Mouse (Mus musculus): ENCODE data around the gene Gm20532.
A peak's percentile ranks its signal among the peaks of the same experiment; 100 is the strongest.

Gene Gm20532

GRCm38 (mm10) chr2:26625419-26625818 lies 39.0 kb downstream of the Gm20532 start:
- no peak for DNase-seq (ENCODE audit: low spot score)

GRCm38 (mm10) chr2:26626081-26626480 lies 39.6 kb downstream of the Gm20532 start:
- no peak for DNase-seq (ENCODE audit: low spot score)

GRCm38 (mm10) chr2:26627921-26628739 lies 41.7 kb downstream of the Gm20532 start, which contains the start of gene Fam69b:
Gene Fam69b (plus strand): TSS chr2:26628457.
- peak; percentile 75 for DNase-seq (ENCODE audit: low spot score)

GRCm38 (mm10) chr2:26628792-26629437 lies 42.5 kb downstream of the Gm20532 start:
- no peak for DNase-seq (ENCODE audit: low spot score)

- no peak for DNase-seq (ENCODE audit: low spot score)
Measured at GRCm38 (mm10) chr2:26632541-26633395, 46.3 kb downstream of the Gm20532 start.

GRCm38 (mm10) chr2:26633953-26634530 lies 47.6 kb downstream of the Gm20532 start:
- DNase-seq (ENCODE audit: low spot score): no peak

DNA sequence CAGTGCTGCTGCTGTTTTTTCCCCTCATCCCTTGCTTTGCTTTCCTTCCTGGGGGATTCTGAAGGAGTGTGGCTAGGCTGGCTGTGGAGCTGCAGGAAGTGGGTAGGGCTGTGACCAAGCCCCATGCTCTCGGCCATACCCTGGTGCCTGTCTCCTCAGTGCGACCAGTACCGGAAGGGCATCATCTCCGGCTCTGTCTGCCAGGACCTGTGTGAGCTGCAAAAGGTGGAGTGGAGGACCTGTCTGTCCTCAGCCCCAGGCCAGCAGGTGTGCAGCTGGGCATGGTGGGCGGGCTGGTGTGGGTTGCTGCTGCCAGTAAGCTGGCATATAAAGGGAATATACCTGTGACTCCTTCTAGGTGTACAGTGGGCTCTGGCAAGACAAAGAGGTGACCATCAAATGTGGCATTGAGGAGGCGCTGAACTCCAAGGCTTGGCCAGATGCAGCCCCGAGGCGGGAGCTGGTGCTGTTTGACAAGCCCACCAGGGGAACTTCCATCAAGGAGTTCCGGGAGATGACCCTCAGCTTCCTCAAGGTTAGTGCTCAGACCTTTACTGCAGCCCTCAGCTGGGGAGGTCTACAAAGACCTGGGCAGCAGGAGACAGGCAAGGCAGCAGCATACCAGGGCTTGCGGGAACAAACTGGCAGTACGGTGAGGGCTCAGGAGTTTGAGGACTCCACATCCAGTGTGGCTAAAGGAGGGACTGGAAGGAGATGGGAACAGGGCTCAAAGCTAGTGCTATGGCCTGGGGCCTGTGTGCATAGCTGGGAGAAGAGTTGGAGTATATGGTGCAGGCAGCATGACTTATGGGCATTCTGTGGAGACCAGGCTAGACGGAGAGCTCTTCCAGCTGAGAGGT lies 48.4 kb downstream of the Gm20532 start:
- DNase-seq (ENCODE audit: low spot score): no peak

DNA sequence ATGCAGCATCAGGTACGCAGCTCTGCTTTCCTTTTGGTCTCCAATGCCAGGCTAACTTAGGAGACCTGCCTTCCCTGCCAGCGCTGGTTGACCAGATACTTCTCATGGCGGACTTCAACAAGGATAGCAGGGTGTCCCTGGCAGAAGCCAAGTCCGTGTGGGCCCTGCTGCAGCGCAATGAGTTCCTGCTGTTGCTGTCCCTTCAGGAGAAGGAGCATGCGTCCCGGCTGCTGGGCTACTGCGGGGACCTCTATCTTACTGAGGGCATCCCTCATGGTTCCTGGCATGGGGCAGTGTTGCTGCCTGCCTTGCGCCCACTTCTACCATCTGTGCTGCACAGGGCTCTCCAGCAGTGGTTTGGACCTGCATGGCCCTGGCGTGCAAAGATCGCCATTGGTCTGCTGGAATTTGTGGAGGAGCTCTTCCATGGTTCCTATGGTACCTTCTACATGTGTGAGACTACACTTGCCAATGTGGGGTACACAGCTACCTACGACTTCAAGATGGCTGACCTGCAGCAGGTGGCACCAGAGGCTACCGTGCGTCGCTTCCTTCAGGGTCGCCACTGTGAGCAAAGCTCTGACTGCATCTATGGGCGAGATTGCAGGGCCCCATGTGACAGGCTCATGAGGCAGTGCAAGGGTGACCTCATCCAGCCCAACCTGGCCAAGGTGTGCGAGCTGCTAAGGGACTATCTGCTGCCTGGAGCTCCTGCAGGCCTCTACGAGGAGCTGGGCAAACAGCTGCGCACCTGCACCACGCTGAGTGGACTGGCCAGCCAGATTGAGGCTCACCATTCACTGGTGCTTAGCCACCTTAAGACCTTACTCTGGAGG lies 49.3 kb downstream of the Gm20532 start:
- DNase-seq (ENCODE audit: low spot score): no peak

- no peak for DNase-seq (ENCODE audit: low spot score)
Measured at GRCm38 (mm10) chr2:26636325-26636635, 49.8 kb downstream of the Gm20532 start.

DNA sequence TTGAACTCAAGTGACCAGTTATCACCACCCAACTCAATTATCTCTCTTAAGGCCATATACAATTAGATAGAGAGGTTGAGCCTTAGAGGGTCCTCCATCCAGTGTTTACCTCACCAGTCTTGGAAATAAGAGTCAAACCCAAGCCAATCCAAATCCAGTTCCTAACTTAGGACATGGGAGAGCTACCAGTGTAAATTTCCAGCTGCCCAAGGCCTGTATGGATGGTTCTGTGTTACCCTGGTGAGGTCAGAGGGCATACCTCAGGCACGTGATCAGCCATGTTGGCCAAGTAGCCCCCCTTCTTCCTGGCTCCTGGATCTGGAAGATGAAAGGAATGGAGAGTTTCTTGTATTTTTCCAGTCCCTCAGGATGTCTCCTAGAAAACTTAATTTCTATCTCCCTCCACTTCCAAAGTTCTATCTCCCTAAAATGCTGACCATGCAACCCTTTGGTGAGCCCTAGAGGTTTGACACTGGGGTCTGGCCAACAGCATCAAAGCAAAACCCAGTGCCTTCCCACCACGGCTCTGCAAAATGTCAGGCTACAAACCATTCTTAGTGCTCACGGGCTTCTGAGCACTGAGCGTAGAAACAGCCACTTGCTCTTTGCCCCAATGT lies 51.0 kb downstream of the Gm20532 start:
- DNase-seq (ENCODE audit: low spot score): no peak

GRCm38 (mm10) chr2:26638039-26638438 lies 51.6 kb downstream of the Gm20532 start:
- DNase-seq (ENCODE audit: low spot score): no peak

GRCm38 (mm10) chr2:26638572-26638971 lies 52.1 kb downstream of the Gm20532 start:
- DNase-seq (ENCODE audit: low spot score): no peak

GRCm38 (mm10) chr2:26639083-26639482 lies 52.6 kb downstream of the Gm20532 start:
- no peak for DNase-seq (ENCODE audit: low spot score)

DNA sequence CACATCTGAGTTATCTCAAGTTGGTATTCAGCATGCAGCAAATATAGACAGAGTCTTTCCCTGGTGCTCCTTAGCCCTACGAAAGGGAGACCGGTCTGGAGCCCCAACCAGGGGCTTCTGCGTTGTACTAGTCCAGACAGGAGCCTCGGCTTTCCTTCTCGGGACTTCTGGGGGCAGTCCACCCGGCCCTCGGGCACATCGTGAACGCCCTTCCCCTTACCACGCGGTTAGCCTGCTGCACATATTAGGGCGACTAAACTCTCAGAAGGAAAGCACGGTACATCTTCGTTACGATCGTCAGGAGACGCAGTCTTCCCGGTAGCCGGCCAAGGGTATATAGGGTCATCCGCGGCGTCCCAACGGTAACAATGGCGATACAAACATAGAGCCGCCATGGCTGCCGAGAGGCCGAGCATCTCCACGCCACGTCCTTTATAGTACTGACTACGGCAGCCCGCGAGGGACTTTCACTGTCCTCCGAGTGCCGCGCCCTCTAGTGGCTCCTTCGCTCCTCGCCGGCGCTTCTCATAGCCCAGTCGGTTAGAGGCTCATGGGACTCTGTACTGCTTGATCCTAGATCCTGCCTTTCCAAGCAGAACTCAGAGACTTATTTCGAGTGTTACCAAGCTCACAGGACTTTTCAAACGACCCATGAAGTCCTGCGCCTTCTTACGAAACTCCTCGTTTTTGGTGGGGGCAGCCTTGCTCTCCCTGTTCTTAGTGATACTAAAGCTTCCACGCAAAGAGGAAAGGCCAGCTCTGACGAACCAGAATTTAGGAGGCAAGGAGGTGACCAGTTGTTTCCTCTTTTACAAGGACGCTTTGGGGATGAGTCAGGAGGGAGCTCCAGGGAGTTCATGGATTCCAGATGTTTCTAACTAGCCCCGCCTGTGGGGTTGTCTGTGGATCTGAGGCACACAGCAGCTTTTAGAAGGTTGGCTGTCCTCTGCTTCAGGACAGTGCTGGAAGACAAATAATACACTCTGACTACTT lies 53.7 kb downstream of the Gm20532 start:
- peak; percentile 94 for DNase-seq (ENCODE audit: low spot score)

GRCm38 (mm10) chr2:26641006-26641647 lies 54.7 kb downstream of the Gm20532 start:
- DNase-seq (ENCODE audit: low spot score): no peak

DNA sequence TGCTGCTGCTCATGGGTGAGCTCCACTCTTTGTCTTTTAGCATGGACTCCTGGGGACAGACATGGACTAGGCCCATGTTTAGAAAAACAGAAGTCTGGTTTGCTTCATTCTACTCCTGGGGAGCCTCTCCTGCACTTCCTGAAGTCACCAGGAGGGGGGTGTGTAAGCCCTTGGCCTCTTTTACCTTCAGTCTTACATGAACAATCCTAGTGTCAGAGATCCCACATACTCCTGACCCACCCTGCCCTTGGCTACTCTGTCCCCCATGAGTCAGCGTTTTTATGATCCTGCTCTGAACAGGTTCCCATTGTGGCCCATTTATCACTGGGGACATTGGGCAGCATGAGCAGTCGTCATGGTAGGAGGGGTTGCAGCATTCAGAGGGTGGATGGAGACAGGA lies 57.5 kb downstream of the Gm20532 start:
- no peak for DNase-seq (ENCODE audit: low spot score)

GRCm38 (mm10) chr2:26646643-26647293 lies 60.3 kb downstream of the Gm20532 start:
- peak; percentile 64 for DNase-seq (ENCODE audit: low spot score)

DNA sequence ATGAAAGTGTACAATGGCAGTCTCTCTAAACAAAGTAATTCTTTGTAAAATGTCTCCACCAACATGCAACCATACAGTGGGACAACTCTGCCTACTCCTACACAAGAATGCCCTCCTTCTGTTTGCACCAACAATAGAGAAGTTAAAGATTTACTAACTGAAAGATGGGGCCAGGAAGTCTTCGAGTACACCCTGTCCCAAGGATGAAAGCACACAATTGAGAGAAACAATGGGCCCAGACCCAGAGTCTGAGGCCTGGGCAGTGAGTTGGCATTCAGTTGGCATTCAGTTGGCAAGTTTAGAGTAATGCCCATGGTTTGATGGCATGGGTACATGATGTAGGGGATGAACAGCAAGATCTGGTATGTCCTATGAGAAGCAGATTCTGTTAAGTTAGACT lies 68.2 kb downstream of the Gm20532 start:
- no peak for DNase-seq (ENCODE audit: low spot score)
